Comparison of ENCODE assay signal across 20 mouse cellular contexts in the genomic region with DNA sequence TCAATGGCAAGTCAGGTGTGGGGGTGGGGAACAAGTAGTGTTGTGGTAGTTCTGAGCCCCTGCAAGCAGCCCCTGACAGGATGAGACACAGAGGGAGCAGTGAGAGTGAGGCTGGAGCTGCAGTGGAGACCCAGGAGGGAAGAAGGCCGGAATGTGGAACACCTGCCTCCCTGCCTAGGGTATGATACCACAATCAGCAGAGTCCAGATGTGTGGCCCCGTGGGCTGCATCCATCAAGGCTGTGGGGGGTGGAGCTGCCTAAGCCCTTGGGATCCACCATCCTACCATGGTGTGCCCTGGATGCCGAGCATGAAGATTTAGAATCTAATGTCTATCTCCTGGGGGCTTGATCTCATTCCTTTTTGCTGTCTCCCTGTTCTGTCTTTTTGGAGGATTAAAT.
"Had no signal": no experiment of that assay in that cellular context is flagged by ENCODE, and none has a peak within 500 bp of the region (broad histone marks: within the 10 kb centered on the region; RNA-seq: fewer than 3 reads in every experiment).

No protein-coding gene starts in this region.

- H3K9me3 ChIP-seq: intestine, embryonic 15.5 days; kidney, embryonic 15.5 days; limb, embryonic 12.5 days; limb, embryonic 15.5 days had no signal

- H3K27me3 ChIP-seq: intestine, embryonic 15.5 days; kidney, embryonic 15.5 days; limb, embryonic 12.5 days; limb, embryonic 15.5 days had no signal

- H3K36me3 ChIP-seq: intestine, embryonic 15.5 days; kidney, embryonic 15.5 days; limb, embryonic 12.5 days; limb, embryonic 15.5 days had no signal

- H3K27ac ChIP-seq: intestine, embryonic 15.5 days; kidney, embryonic 15.5 days; limb, embryonic 12.5 days; limb, embryonic 15.5 days; stomach, postnatal 0 days had no signal

- H3K4me2 ChIP-seq: intestine, embryonic 15.5 days; kidney, embryonic 15.5 days; limb, embryonic 12.5 days; limb, embryonic 15.5 days; midbrain, embryonic 11.5 days had no signal

- H3K9ac ChIP-seq: intestine, embryonic 15.5 days; kidney, embryonic 15.5 days; limb, embryonic 12.5 days; limb, embryonic 15.5 days had no signal

- H3K4me3 ChIP-seq: intestine, embryonic 15.5 days; kidney, embryonic 15.5 days; limb, embryonic 12.5 days; limb, embryonic 15.5 days had no signal

- H3K4me1 ChIP-seq: intestine, embryonic 15.5 days; kidney, embryonic 15.5 days; limb, embryonic 12.5 days; limb, embryonic 15.5 days had no signal

- DNase-seq: kidney, adult 11 months; kidney, adult 8-10 months; kidney, postnatal 10 days; kidney, postnatal 36 days; left cerebral cortex, postnatal 4 days; lung, adult 2 months; lung, postnatal 14 days; lung, postnatal 4 days; midbrain, embryonic 14.5 days; right cerebral cortex, adult 18-20 months; right cerebral cortex, postnatal 14 days; right cerebral cortex, postnatal 4 days; spleen, adult 18-20 months; thymus, postnatal 25 days had no signal

- ATAC-seq: intestine, embryonic 15.5 days had no signal
